Mouse (Mus musculus) liver, embryonic 11.5 days (tissue): ENCODE data around the gene Esp6. TPM values are rescaled to one million over a fixed set of nuclear protein-coding genes. Genes with fewer than 3 reads are reported as not detected.
"Not testable (repeated sequence)": the region's sequence is repeated elsewhere in the genome, so short reads cannot be mapped to it uniquely, and the experiment has no call there.

Experiments
- ATAC-seq: fragments of 200-750 bp; cut with Nextera tagmentation; replicated peaks from 2 replicates; pipeline ENCODE4 v1.8.0; 2017; ENCODE audit warnings: moderate number of reproducible peaks, mild to moderate bottlenecking, moderate TSS enrichment, moderate library complexity; ENCODE audit not compliant: low FRiP score
- DNase-seq: peaks from one replicate; pipeline ENCODE4 v3.0.0-alpha.2; 2017; ENCODE audit warnings: low spot score
- H3K27ac ChIP-seq: fragments of 300-500 bp; sonication (generic); 2 replicates; pipeline ENCODE4 v1.5.1; 2014; ENCODE audit warnings: mild to moderate bottlenecking, low read depth, low read length, control low read depth
- H3K27me3 ChIP-seq: fragments of 300-500 bp; sonication (generic); replicated peaks from 2 replicates; pipeline ENCODE4 v1.6.1; 2014; ENCODE audit warnings: low read length, mixed read lengths; ENCODE audit not compliant: control insufficient read depth, insufficient read depth
- H3K36me3 ChIP-seq: fragments of 300-500 bp; sonication (generic); 2 replicates; pipeline ENCODE4 v1.6.1; 2014; ENCODE audit warnings: mild to moderate bottlenecking, low read length, moderate library complexity, mixed read lengths; ENCODE audit not compliant: control insufficient read depth, insufficient read depth
- H3K4me1 ChIP-seq: fragments of 300-500 bp; sonication (generic); replicated peaks from 2 replicates; pipeline ENCODE4 v1.6.1; 2014; ENCODE audit warnings: low read length, mixed read lengths; ENCODE audit not compliant: control insufficient read depth, insufficient read depth
- H3K4me2 ChIP-seq: fragments of 300-500 bp; sonication (generic); 2 replicates; pipeline ENCODE4 v1.6.1; 2014; ENCODE audit warnings: mild to moderate bottlenecking, control low read depth, moderate library complexity
- H3K4me3 ChIP-seq: fragments of 300-500 bp; sonication (generic); 2 replicates; pipeline ENCODE4 v1.5.1; 2014; ENCODE audit warnings: low read depth, low read length, control low read depth
- H3K9ac ChIP-seq: fragments of 300-500 bp; sonication (generic); 2 replicates; pipeline ENCODE4 v1.6.1; 2014; ENCODE audit warnings: low read depth, low read length, control low read depth
- H3K9me3 ChIP-seq: fragments of 300-500 bp; sonication (generic); 2 replicates; pipeline ENCODE4 v1.6.1; 2016; ENCODE audit warnings: low read length, inconsistent platforms, mixed read lengths; ENCODE audit not compliant: control insufficient read depth
- WGBS: fragments of 180-500 bp; shearing (Covaris S2); extraction: QIAGEN DNeasy Blood & Tissue Kit; methylation state at CpG from one replicate; pipeline ENCODE4 v1.1.7; 2014; 5-methylcytosine and 5-hydroxymethylcytosine counted together
- polyA plus RNA-seq: library from polyadenylated mRNA; unstranded; fragments of >200 nt; fragmentation: Nextera tagmentation; extraction: Ambion mirVana; gene quantifications from 2 replicates; pipeline ENCODE4 v1.2.1, GENCODE M21; 2014

Esp6 gene
- polyA plus RNA-seq = not detected in 2 replicates

DNA sequence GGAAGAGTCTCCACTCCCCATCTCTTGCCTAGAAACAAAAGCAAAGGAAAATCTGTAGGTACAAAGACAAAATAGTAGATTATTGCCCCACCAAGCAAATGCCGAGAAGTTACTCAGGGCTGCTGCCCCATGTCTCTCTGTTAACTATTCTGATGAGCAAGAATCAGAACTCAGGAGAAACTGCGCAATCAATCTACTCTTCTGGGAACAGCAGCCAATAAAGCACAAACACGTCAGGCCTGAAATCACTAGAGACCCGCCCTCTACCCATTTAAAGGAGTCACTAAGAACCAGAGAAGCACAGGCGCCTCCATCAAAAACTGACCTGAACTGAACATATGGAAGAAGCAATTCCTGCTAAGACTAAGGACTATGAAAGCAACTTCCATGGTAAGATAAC, at the start of gene Esp6:
Esp6 (plus strand) TSS at position 301 of the 400 bp plus-strand sequence.
- H3K9me3 ChIP-seq = no peaks in the 10 kb centered on the region
- WGBS = 80% methylated on average over 5 of the region's 5 CpGs
- DNase-seq = no peak

GRCm38 (mm10) chr17:40519818-40520217, 41.5 kb upstream of the Esp6 start, which contains the start of gene Esp8:
TSS of gene Esp8 (plus strand) at chr17:40520022.
- H3K27me3 ChIP-seq = no peaks in the 10 kb centered on the region
- no peaks in the 10 kb centered on the region for H3K9me3 ChIP-seq
- no peaks in the 10 kb centered on the region for H3K36me3 ChIP-seq
- ATAC-seq = no peak
- no peak within 1 kb of the TSS for H3K27ac ChIP-seq
- no peaks in the 10 kb centered on the region for H3K4me1 ChIP-seq
- WGBS = 61% methylated on average over 3 of the region's 3 CpGs
- no peak within 1 kb of the TSS for H3K4me3 ChIP-seq
- no peak within 1 kb of the TSS for H3K4me2 ChIP-seq
- H3K9ac ChIP-seq = no peak within 1 kb of the TSS
- DNase-seq = no peak

More for the DNA sequence above, at the start of gene Esp6:
- no peak within 1 kb of the TSS for H3K4me3 ChIP-seq
- no peaks in the 10 kb centered on the region for H3K36me3 ChIP-seq
- H3K9ac ChIP-seq = no peak within 1 kb of the TSS
- no peak within 1 kb of the TSS for H3K27ac ChIP-seq
- H3K4me2 ChIP-seq = no peak within 1 kb of the TSS
- no peaks in the 10 kb centered on the region for H3K27me3 ChIP-seq
- H3K4me1 ChIP-seq = no peaks in the 10 kb centered on the region
- ATAC-seq = no peak

DNA sequence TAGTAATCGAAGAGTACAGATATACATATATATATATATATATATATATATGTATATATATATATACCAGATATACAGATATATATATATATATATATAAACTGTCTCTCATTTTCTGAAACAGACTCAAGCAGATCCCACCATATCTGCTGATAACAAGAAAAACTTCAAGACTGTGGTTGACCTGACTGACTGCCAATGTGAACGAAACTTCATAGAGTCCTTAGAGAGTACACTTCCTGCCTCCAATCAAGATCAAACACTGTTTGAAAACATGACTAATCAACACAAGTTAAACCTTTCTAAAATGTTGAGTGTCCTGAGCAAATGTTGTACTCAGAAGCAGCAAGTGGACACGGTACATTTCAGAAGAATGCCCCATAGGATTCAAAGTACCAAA, 31.5 kb upstream of the Esp6 start:
- H3K9ac ChIP-seq = no peak overlapping the region
- no peaks in the 10 kb centered on the region for H3K9me3 ChIP-seq
- no peaks in the 10 kb centered on the region for H3K36me3 ChIP-seq
- no peaks in the 10 kb centered on the region for H3K27me3 ChIP-seq
- no peak for ATAC-seq
- no peaks in the 10 kb centered on the region for H3K4me1 ChIP-seq
- no peak overlapping the region for H3K27ac ChIP-seq
- H3K4me2 ChIP-seq = no peak overlapping the region
- WGBS = 70% methylated on average over 3 of the region's 3 CpGs
- no peak for DNase-seq
- no peak overlapping the region for H3K4me3 ChIP-seq

- H3K4me1 ChIP-seq = no peaks in the 10 kb centered on the region
- ATAC-seq (no peak), DNase-seq (no peak)
- H3K36me3 ChIP-seq = no peaks in the 10 kb centered on the region
- no peak overlapping the region for H3K9ac ChIP-seq
- no peaks in the 10 kb centered on the region for H3K9me3 ChIP-seq
- H3K4me3 ChIP-seq = no peak overlapping the region
- H3K27me3 ChIP-seq = no peaks in the 10 kb centered on the region
- H3K4me2 ChIP-seq = no peak overlapping the region
- H3K27ac ChIP-seq = no peak overlapping the region
- WGBS = 63% methylated on average over 1 of the region's 1 CpGs
Observed at GRCm38 (mm10) chr17:40531147-40531546, 30.2 kb upstream of the Esp6 start.

GRCm38 (mm10) chr17:40547005-40547404, 14.3 kb upstream of the Esp6 start:
- not testable (repeated sequence) for H3K27me3 ChIP-seq, DNase-seq, H3K27ac ChIP-seq, H3K36me3 ChIP-seq, H3K4me2 ChIP-seq, ATAC-seq, H3K9ac ChIP-seq, H3K4me3 ChIP-seq, H3K9me3 ChIP-seq, H3K4me1 ChIP-seq
- 60% methylated on average over 5 of the region's 5 CpGs for WGBS

GRCm38 (mm10) chr17:40553470-40553869, 7.8 kb upstream of the Esp6 start:
- WGBS = 82% methylated on average over 1 of the region's 1 CpGs
- H3K4me1 ChIP-seq = no peaks in the 10 kb centered on the region
- H3K4me2 ChIP-seq = no peak overlapping the region
- H3K9ac ChIP-seq = no peak overlapping the region
- no peaks in the 10 kb centered on the region for H3K36me3 ChIP-seq
- ATAC-seq (no peak), DNase-seq (no peak)
- no peak overlapping the region for H3K4me3 ChIP-seq
- no peaks in the 10 kb centered on the region for H3K9me3 ChIP-seq
- no peak overlapping the region for H3K27ac ChIP-seq
- no peaks in the 10 kb centered on the region for H3K27me3 ChIP-seq

GRCm38 (mm10) chr17:40583906-40584305, 22.6 kb downstream of the Esp6 start:
- 61% methylated on average over 6 of the region's 6 CpGs for WGBS
- not testable (repeated sequence) for H3K27ac ChIP-seq, H3K4me3 ChIP-seq

GRCm38 (mm10) chr17:40591297-40591696, 30.0 kb downstream of the Esp6 start:
- Histone ChIP-seq H3K27ac (no peak overlapping the region), H3K4me3 (no peak overlapping the region), H3K9me3 (no peaks in the 10 kb centered on the region), H3K4me1 (no peaks in the 10 kb centered on the region), H3K36me3 (no peaks in the 10 kb centered on the region), H3K27me3 (no peaks in the 10 kb centered on the region), H3K4me2 (no peak overlapping the region), H3K9ac (no peak overlapping the region)
- DNase-seq (no peak), ATAC-seq (no peak)

More at GRCm38 (mm10) chr17:40583906-40584305, 22.6 kb downstream of the Esp6 start:
- not testable (repeated sequence) for ATAC-seq, H3K4me1 ChIP-seq, H3K27me3 ChIP-seq, H3K4me2 ChIP-seq, H3K9ac ChIP-seq, H3K36me3 ChIP-seq, DNase-seq, H3K9me3 ChIP-seq

- Histone ChIP-seq H3K4me1 (no peaks in the 10 kb centered on the region), H3K36me3 (no peaks in the 10 kb centered on the region), H3K4me3 (no peak within 1 kb of the TSS), H3K27ac (no peak within 1 kb of the TSS), H3K27me3 (no peaks in the 10 kb centered on the region), H3K9me3 (no peaks in the 10 kb centered on the region), H3K9ac (no peak within 1 kb of the TSS), H3K4me2 (no peak within 1 kb of the TSS)
- ATAC-seq (no peak), DNase-seq (no peak)
Observed at GRCm38 (mm10) chr17:40598294-40598693, 37.0 kb downstream of the Esp6 start, which contains the start of gene Esp4. TSS of gene Esp4 (plus strand) at chr17:40598594.
